Mouse (Mus musculus): ENCODE data around the gene Shank1. TPM values are rescaled to one million over a fixed set of nuclear protein-coding genes. Genes with fewer than 3 reads are reported as not detected.
A peak's percentile ranks its signal among the peaks of the same experiment; 100 is the strongest.

Shank1 gene
- 0.12 and 0.29 TPM in 2 replicates for total RNA-seq (2012; rRNA removed)
- polyA plus RNA-seq (2012; ENCODE audit: insufficient read depth in 1 of 2, insufficient read length in 2 of 2, low read depth in 1 of 2, low replicate concordance in 2 of 2, missing spikeins in 1 of 2): 1 to 10 TPM in 1 of 2 experiments, not detected in 1; 3.9 TPM

DNA sequence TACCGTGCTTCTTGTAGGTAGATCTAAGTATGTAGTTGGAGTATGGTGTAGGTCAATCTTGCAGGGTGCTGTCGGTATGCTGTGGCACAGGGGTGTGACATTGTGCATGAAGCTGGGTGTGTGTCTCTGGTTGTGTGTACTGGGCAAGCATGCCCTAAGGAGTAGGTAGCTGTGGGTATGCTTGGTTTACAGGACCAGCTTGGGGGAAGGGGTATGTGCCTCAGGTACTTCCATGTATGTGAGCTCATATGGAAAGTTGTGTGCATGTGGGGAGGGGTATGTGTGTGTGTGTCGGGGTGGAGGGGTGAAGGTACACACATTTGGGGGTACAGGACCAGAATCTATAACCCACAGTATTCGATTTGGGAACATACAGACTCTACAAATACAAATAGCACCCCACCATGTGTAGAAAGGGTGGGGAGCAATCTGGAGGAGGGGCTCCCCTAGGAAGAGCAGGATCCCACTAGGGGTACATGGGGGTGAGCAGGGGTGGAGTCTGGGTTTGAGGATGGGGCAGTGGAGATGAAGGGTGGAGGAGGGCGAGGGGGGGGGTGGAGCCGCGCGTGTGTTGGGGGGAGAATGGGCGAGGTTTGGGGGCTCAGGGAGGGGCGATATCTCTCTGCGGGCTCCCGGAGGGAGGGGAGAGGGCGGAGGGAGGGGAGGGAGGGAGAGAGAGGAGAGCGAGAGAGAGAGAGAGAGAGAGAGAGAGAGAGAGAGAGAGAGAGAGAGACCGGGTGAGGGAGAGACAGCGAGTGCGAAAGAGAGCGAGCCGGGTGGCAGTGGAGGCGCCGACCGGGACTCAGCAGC, at the start of gene Shank1:
Gene Shank1, plus strand, starts transcription at position 779 of the 810 bp plus-strand sequence.
- no peak within 1 kb of the TSS for H3K9ac ChIP-seq (ENCODE audit: control insufficient read depth, low read depth, low read length, poor library complexity, severe bottlenecking)
- peaks cover 0 to 6% of the 10 kb centered on the region in 2 experiments; a peak in 2 of 4 replicates for H3K4me1 ChIP-seq (ENCODE audit: control insufficient read depth in 1 of 2, insufficient read depth in 2 of 2, low read length in 2 of 2)
- peaks cover 0 to 2% of the 10 kb centered on the region in 2 experiments; a peak in 1 of 4 replicates for H3K36me3 ChIP-seq (ENCODE audit: control insufficient read depth in 1 of 2, insufficient read depth in 2 of 2, low read length in 2 of 2)
- H3K27ac ChIP-seq (ENCODE audit: control insufficient read depth, low read depth, low read length): no peak within 1 kb of the TSS
- H3K9me3 ChIP-seq (replicated peaks; ENCODE audit: insufficient read depth, low read length): no peaks in the 10 kb centered on the region
- H3K4me3 ChIP-seq (ENCODE audit: control insufficient read depth in 1 of 2, insufficient read depth in 1 of 2, low read depth in 2 of 2, low read length in 2 of 2): peak within 1 kb of the TSS; percentile 17 to 32; a peak in 2 of 4 replicates
- H3K27me3 ChIP-seq (ENCODE audit: control insufficient read depth in 1 of 2, insufficient read depth in 2 of 2, low read length in 2 of 2): peaks cover 3 to 6% of the 10 kb centered on the region in 2 experiments; a peak in 3 of 4 replicates
- H3K79me2 ChIP-seq (ENCODE audit: control insufficient read depth, insufficient read depth, low read length, poor library complexity): no peaks in the 10 kb centered on the region
- TF ChIP-seq ELF1 (IDR thresholded peaks at IDR 0.05; ENCODE audit: low read depth, low read length) (no peak), HCFC1 (IDR thresholded peaks at IDR 0.05; ENCODE audit: low read depth, low read length) (no peak), RCOR1 (IDR thresholded peaks at IDR 0.05; ENCODE audit: low read depth, low read length) (no peak), RAD21 (IDR thresholded peaks at IDR 0.05; ENCODE audit: low read depth, low read length) (no peak), ETS1 (IDR thresholded peaks at IDR 0.05; ENCODE audit: low read depth, low read length) (no peak), KAT2A (conservative IDR thresholded peaks at IDR 0.05; ENCODE audit: low read depth, low read length) (no peak), TCF12 (IDR thresholded peaks at IDR 0.05; ENCODE audit: low read depth, low read length) (no peak)
- no peak for DNase-seq (ENCODE audit: low read depth, low spot score)

DNA sequence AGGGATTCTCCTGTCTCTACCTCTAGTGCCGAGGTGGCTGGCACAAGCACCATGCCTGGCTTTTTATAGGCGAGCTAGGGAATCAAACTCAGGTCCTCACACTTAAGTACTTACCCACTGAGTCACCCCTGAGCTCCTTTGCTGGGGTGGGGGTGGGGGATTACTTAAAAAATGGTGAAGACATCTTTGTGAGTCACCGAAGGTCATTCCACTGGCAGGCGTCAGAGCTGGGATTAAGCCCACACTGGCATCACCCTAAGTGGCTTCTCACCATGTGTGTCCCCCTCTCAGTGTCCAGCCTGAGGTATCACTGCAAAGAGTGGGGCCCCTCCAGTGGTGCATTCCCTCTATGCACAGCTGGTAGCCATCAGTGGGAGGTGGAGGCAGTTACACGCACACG, 49.6 kb upstream of the Shank1 start:
- Histone ChIP-seq H3K36me3 (ENCODE audit: control insufficient read depth in 1 of 2, insufficient read depth in 2 of 2, low read length in 2 of 2) (no peaks in the 10 kb centered on the region), H3K27me3 (ENCODE audit: control insufficient read depth in 1 of 2, insufficient read depth in 2 of 2, low read length in 2 of 2) (no peaks in the 10 kb centered on the region), H3K27ac (ENCODE audit: control insufficient read depth, low read depth, low read length) (no peak overlapping the region), H3K4me3 (ENCODE audit: control insufficient read depth in 1 of 2, insufficient read depth in 1 of 2, low read depth in 2 of 2, low read length in 2 of 2) (no peak overlapping the region), H3K79me2 (ENCODE audit: control insufficient read depth, insufficient read depth, low read length, poor library complexity) (no peaks in the 10 kb centered on the region), H3K9me3 (replicated peaks; ENCODE audit: insufficient read depth, low read length) (no peaks in the 10 kb centered on the region), H3K4me1 (ENCODE audit: control insufficient read depth in 1 of 2, insufficient read depth in 2 of 2, low read length in 2 of 2) (no peaks in the 10 kb centered on the region), H3K9ac (ENCODE audit: control insufficient read depth, low read depth, low read length, poor library complexity, severe bottlenecking) (no peak overlapping the region)
- TF ChIP-seq SMC3 (IDR thresholded peaks at IDR 0.05; ENCODE audit: low read depth, low read length): no peak
- DNase-seq (ENCODE audit: low read depth, low spot score): no peak

DNA sequence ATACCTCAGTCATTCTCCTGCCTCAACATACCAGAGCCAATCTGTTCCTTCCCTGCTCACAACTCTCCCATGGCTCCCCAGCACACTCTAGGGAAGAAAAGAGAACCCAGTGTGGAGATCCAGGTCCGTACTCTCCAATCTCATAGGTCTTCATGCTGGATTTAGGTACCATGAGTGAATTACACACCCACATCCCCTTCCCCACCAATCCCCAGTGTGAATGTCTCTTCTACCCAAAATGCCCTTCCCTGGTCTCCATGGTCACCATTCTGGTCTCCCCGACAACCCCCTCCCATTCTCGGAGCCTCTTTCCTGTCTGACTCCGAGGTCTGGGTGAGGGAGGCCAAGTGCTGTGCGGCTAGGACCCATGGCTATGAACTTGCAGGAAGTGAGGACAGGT, 48.9 kb upstream of the Shank1 start, which contains the start of gene Gm15517:
Gene Gm15517, plus strand, starts transcription at position 301 of the 400 bp plus-strand sequence.
- Histone ChIP-seq H3K79me2 (ENCODE audit: control insufficient read depth, insufficient read depth, low read length, poor library complexity) (no peaks in the 10 kb centered on the region), H3K27ac (ENCODE audit: control insufficient read depth, low read depth, low read length) (no peak within 1 kb of the TSS), H3K9me3 (replicated peaks; ENCODE audit: insufficient read depth, low read length) (no peaks in the 10 kb centered on the region), H3K27me3 (ENCODE audit: control insufficient read depth in 1 of 2, insufficient read depth in 2 of 2, low read length in 2 of 2) (no peaks in the 10 kb centered on the region), H3K4me1 (ENCODE audit: control insufficient read depth in 1 of 2, insufficient read depth in 2 of 2, low read length in 2 of 2) (no peaks in the 10 kb centered on the region), H3K4me3 (ENCODE audit: control insufficient read depth in 1 of 2, insufficient read depth in 1 of 2, low read depth in 2 of 2, low read length in 2 of 2) (no peak within 1 kb of the TSS), H3K36me3 (ENCODE audit: control insufficient read depth in 1 of 2, insufficient read depth in 2 of 2, low read length in 2 of 2) (no peaks in the 10 kb centered on the region), H3K9ac (ENCODE audit: control insufficient read depth, low read depth, low read length, poor library complexity, severe bottlenecking) (no peak within 1 kb of the TSS)
- no peak for DNase-seq (ENCODE audit: low read depth, low spot score)
- TF ChIP-seq MAX (IDR thresholded peaks at IDR 0.05; ENCODE audit: low read length): no peak
- no peak for TF ChIP-seq SMC3 (IDR thresholded peaks at IDR 0.05; ENCODE audit: low read depth, low read length)
- no peak for TF ChIP-seq MAFK (IDR thresholded peaks at IDR 0.05; ENCODE audit: borderline replicate concordance, low read depth, low read length)
- TF ChIP-seq MYC (IDR thresholded peaks at IDR 0.05; ENCODE audit: low read depth, low read length): no peak
- no peak for TF ChIP-seq MEF2A (IDR thresholded peaks at IDR 0.05; ENCODE audit: extremely low read depth, insufficient replicate concordance, low read depth, low read length, poor library complexity, severe bottlenecking)
- TF ChIP-seq JUND (IDR thresholded peaks at IDR 0.05; ENCODE audit: low read depth, low read length): no peak
